Mouse (Mus musculus) frontal cortex, postnatal 14 days (tissue): Measurements from ENCODE around the gene Chd9.
"Not testable (repeated sequence)": the region's sequence is repeated elsewhere in the genome, so short reads cannot be mapped to it uniquely, and the experiment has no call there.

Experiments
- DNase-seq, 2 experiments: peaks; one replicate each; pipeline ENCODE4 v3.0.0; 2022; ENCODE audit warnings: low spot score in 2 of 2

Chd9 gene

GRCm38 (mm10) chr8:90907848-90908551 lies 79.8 kb downstream of the Chd9 start:
- peak; percentile 86 to 87 for DNase-seq

GRCm38 (mm10) chr8:90908580-90909471 lies 80.7 kb downstream of the Chd9 start:
- DNase-seq: peak; percentile 14 to 40

- DNase-seq: no peak
Observed at GRCm38 (mm10) chr8:90923158-90923905, 95.2 kb downstream of the Chd9 start.

- no peak for DNase-seq
Observed at GRCm38 (mm10) chr8:90928412-90928811, 100.3 kb downstream of the Chd9 start.

- not testable (repeated sequence) for DNase-seq
Observed at GRCm38 (mm10) chr8:90930125-90930524, 102.0 kb downstream of the Chd9 start.

- no peak for DNase-seq
Observed at GRCm38 (mm10) chr8:90932934-90933333, 104.8 kb downstream of the Chd9 start.

GRCm38 (mm10) chr8:90934786-90935185 lies 106.6 kb downstream of the Chd9 start:
- no peak for DNase-seq

GRCm38 (mm10) chr8:90936840-90937239 lies 108.7 kb downstream of the Chd9 start:
- DNase-seq: no peak

GRCm38 (mm10) chr8:90938352-90938930 lies 110.3 kb downstream of the Chd9 start:
- DNase-seq: no peak

GRCm38 (mm10) chr8:90939867-90940266 lies 111.7 kb downstream of the Chd9 start:
- no peak for DNase-seq

GRCm38 (mm10) chr8:90943770-90944169 lies 115.6 kb downstream of the Chd9 start:
- no peak for DNase-seq

- DNase-seq: peak; percentile 60 to 70
Observed at GRCm38 (mm10) chr8:90954802-90955760, 126.9 kb downstream of the Chd9 start.

GRCm38 (mm10) chr8:90955761-90956136 lies 127.6 kb downstream of the Chd9 start:
- DNase-seq: no peak

- no peak for DNase-seq
Observed at GRCm38 (mm10) chr8:90956390-90956789, 128.2 kb downstream of the Chd9 start.

- no peak for DNase-seq
Observed at GRCm38 (mm10) chr8:90957711-90958110, 129.6 kb downstream of the Chd9 start.

- no peak for DNase-seq
Observed at GRCm38 (mm10) chr8:90959721-90960120, 131.6 kb downstream of the Chd9 start.

- no peak for DNase-seq
Observed at GRCm38 (mm10) chr8:90961603-90962002, 133.5 kb downstream of the Chd9 start.

- no peak for DNase-seq
Observed at GRCm38 (mm10) chr8:90964044-90964443, 135.9 kb downstream of the Chd9 start.

- no peak for DNase-seq
Observed at GRCm38 (mm10) chr8:90965467-90966170, 137.5 kb downstream of the Chd9 start.

- DNase-seq: no peak
Observed at GRCm38 (mm10) chr8:90968307-90968706, 140.2 kb downstream of the Chd9 start.
